Mouse (Mus musculus): ENCODE measurements around the gene Clmp.
A peak's percentile ranks its signal among the peaks of the same experiment; 100 is the strongest.
"Not testable (repeated sequence)": the region's sequence is repeated elsewhere in the genome, so short reads cannot be mapped to it uniquely, and the experiment has no call there.

Gene Clmp

GRCm38 (mm10) chr9:40800675-40801612 is 115.2 kb downstream of the Clmp start, which contains the start of gene Hspa8:
Gene Hspa8, plus strand, starts transcription at chr9:40800984.
- DNase-seq (ENCODE audit: low spot score in 2 of 2): peak; percentile 99 to 100

DNA sequence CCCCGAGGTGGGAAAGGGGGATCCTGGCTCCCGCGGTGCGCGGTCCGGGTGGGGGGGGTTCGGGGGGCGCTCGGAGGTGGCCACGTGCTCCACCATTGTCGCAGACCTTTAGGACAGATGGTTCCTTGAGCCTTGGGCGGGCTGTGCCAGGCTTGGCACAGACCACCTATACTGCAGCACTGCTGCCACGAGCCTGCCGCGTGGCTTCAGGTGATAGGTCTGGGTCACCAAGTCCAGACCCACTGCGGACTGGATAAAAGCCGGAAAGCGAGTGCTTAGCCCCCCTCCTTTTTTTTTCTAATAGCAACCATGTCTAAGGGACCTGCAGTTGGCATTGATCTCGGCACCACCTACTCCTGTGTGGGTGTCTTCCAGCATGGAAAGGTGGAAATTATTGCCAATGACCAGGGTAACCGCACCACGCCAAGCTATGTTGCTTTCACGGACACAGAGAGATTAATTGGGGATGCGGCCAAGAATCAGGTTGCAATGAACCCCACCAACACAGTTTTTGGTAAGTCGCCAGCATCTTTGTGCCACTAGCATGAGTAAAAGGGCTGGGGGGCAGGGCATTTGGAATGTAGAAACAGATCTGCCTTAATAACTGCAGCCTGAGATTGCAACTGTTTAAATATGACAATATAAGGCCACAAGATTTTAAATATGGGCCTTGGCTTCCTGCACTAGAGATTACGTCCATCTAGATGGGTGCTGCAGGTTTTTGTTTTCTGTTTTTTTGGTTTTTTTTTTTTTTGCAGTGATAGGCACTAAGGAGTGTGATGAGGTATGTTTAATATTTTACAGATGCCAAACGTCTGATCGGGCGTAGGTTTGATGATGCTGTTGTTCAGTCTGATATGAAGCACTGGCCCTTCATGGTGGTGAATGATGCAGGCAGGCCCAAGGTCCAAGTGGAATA is 116.1 kb downstream of the Clmp start:
- not testable (repeated sequence) for DNase-seq (ENCODE audit: low spot score in 2 of 2)

DNA sequence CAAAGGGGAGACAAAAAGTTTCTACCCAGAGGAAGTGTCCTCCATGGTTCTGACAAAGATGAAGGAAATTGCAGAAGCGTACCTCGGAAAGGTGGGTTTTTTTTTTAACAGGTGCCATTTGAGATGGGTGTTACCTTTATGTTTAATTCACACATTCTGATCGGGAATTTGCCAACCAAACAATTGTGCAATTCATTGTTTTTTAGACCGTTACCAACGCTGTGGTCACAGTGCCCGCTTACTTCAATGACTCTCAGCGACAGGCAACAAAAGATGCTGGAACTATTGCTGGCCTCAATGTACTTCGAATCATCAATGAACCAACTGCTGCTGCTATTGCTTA is 116.7 kb downstream of the Clmp start:
- not testable (repeated sequence) for DNase-seq (ENCODE audit: low spot score in 2 of 2)

DNA sequence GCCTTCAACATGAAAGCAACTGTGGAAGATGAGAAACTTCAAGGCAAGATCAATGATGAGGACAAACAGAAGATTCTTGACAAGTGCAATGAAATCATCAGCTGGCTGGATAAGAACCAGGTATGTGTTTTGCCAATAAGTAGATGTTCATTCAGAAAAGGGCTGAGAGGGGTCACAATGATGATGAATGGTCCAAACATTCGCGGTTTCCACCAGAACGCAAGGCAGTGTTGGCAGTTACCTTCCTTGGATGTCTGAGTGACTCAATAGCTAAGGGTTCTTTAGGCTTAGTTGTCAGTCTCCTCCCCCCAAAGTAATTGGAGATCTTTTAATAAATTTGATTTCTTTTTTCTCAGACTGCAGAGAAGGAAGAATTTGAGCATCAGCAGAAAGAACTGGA is 118.8 kb downstream of the Clmp start:
- not testable (repeated sequence) for DNase-seq (ENCODE audit: low spot score in 2 of 2)

DNA sequence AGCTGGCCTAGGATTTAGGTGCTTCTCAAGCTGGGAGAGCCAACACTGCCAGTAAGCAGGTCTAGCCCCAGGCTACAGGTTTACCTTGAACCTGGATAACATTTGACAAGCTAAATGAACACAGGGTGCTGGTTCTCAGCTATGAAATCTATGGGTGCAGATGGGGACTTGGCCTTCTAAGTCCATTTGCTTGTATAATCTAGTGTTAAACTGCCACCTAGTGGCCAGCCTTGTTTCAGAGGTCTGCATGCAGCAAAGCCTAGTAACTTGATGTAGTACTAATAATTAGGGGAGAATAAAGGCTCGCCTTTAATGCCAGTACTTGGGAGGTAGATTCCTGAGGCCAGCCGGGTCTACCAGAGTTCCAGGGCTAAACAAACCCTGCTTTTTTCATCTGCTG is 119.5 kb downstream of the Clmp start:
- DNase-seq (ENCODE audit: low spot score in 2 of 2): peak in 1 of 2 experiments; percentile 33

DNA sequence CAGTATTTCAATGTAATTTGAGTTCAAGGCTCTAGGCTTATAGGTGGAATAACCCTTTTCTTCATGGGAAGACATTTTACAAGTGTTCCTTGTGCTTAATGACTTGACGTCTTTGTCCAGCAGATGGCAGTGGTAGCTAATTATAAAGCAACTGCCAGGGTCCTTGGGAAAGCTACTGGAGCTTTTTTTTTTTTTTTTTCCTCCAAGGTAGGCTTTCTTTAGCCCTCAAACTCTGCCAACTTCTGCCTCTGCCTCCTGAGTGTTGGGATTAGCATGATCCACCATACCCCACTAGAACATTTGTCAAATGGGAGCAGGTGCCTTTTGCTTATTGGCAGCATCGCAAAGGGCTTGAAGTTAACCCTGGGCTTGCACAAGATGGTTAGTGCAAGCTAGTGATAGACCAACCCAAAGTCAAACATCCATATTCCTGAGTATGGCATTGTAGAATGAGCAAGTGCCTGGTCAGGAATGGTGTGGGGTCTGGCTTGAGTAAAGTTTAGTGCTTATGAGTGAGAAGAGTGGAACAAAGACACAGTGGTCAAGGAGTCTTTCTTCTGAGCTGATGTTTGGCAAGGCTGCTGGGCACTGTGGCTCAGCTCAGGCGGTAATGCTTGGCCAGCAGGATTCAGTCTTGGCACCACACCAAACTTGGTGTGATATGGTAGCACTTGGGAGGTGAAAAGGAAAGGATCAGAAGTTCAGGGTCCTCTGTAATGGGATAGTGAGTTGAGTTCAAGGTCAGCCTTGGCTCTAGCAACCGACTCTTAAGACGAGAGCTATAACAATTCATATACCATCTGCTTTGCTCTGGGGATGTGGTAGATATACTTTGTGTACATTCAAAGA is 120.9 kb downstream of the Clmp start:
- DNase-seq (ENCODE audit: low spot score in 2 of 2): no peak

GRCm38 (mm10) chr9:40807289-40807920 is 121.6 kb downstream of the Clmp start:
- DNase-seq (ENCODE audit: low spot score in 2 of 2): no peak

GRCm38 (mm10) chr9:40808061-40808906 is 122.5 kb downstream of the Clmp start:
- no peak for DNase-seq (ENCODE audit: low spot score in 2 of 2)

DNA sequence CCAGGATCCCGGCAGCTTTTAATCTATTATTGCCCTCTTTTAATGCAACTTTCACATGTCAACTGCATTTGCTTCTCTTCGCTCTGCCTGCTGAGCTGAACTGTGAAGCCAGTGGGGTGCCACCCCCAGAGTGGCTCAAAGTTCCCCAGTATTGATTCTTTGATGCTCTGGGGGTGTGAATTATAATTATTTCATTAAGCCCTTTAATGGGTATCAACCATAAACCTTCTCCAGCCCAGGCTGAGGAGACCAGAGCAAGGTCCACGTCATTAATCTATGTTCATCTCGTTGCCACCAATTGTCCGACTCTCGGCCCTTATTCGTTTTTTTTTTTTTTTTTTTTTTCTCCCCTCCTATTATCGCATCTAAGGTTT is 123.1 kb downstream of the Clmp start:
- DNase-seq (ENCODE audit: low spot score in 2 of 2): no peak

GRCm38 (mm10) chr9:40811860-40812259 is 126.1 kb downstream of the Clmp start:
- no peak for DNase-seq (ENCODE audit: low spot score in 2 of 2)

- no peak for DNase-seq (ENCODE audit: low spot score in 2 of 2)
Measured at GRCm38 (mm10) chr9:40814060-40814459, 128.3 kb downstream of the Clmp start.

DNA sequence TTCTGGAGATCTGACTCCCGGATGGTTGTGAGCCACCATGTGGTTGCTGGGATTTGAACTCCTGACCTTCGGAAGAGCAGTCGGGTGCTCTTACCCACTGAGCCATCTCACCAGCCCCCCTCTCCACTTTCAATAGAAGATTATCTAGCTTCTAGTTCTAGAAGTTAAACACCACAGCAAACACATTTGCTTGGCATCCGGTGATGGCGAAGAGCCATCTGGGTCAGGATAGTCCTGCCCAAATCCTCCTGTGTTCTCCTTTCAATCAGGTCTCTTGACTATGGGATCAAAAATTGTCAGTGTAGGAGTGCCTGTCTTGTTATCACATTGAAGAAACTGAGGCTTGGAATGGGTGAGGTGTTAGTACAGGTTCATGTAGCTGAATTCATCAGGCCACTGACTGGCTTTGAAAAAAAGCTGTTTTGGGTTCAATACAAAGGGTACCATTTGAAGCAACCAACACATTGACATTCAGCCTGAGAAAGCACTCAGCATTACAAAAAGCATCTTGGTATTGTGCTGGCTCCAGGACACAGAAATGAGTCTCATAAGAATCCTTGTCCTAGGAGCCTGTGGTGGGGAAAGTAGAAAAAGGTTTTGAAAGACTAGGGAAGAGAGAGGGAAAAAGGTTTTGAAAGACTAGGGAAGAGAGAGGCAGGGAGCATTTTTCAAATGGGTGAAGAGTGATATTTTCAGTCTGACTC is 131.7 kb downstream of the Clmp start:
- no peak for DNase-seq (ENCODE audit: low spot score in 2 of 2)

- DNase-seq (ENCODE audit: low spot score in 2 of 2): no peak
Measured at GRCm38 (mm10) chr9:40825601-40826000, 139.8 kb downstream of the Clmp start.

- no peak for DNase-seq (ENCODE audit: low spot score in 2 of 2)
Measured at GRCm38 (mm10) chr9:40827366-40827765, 141.6 kb downstream of the Clmp start.

- peak; percentile 23 to 56 for DNase-seq (ENCODE audit: low spot score in 2 of 2)
Measured at GRCm38 (mm10) chr9:40834569-40834968, 148.8 kb downstream of the Clmp start.
